Mouse (Mus musculus): Measurements from ENCODE around the gene Hdac5.

DNA sequence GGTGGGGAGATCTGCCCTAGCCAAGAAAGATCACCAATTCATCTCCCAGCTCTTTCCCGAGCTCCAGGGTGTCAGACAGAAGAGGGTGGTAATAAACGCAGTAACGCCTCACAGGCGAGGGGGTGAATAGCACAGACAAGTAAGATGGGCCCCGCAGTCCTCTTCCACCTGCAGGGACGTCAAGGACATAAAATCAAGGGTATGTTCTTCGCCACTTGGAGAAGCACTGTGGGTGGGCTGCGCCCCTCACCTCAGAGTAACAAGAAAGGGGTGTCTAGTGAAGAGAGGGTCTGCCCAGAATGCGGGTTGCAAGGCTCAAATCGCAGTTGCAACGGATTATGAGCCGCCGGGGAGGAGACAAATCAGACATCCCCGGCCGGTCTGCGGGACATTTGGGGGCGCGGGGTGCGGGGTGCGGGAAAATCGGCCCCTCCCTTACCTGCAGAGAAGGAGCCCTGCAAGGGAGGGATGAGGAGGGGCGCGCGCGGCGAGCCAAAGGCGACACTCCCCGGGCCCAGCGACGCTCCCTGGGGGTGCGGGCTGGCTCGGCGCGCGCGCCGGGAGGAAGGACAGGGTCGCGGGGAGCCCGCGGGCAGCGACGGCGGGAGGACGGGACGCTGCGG is 524 bp downstream of the Hdac5 start:
- TF ChIP-seq CTCF (IDR thresholded peaks at IDR 0.05; ENCODE audit: borderline replicate concordance, insufficient read depth, low read depth, low read length) (no peak), POLR2A (IDR thresholded peaks at IDR 0.05; ENCODE audit: borderline replicate concordance, insufficient read depth, low read length) (no peak)

Measured in cerebellum, adult 2 months (tissue).